Mouse (Mus musculus): ENCODE measurements at regions not wholly inside any gene's neighbourhood (a gene's known extent, or its start where the extent isn't known, plus 50 kb on each side); places are given as distances from the start of the nearest gene placed in this dataset.

DNA sequence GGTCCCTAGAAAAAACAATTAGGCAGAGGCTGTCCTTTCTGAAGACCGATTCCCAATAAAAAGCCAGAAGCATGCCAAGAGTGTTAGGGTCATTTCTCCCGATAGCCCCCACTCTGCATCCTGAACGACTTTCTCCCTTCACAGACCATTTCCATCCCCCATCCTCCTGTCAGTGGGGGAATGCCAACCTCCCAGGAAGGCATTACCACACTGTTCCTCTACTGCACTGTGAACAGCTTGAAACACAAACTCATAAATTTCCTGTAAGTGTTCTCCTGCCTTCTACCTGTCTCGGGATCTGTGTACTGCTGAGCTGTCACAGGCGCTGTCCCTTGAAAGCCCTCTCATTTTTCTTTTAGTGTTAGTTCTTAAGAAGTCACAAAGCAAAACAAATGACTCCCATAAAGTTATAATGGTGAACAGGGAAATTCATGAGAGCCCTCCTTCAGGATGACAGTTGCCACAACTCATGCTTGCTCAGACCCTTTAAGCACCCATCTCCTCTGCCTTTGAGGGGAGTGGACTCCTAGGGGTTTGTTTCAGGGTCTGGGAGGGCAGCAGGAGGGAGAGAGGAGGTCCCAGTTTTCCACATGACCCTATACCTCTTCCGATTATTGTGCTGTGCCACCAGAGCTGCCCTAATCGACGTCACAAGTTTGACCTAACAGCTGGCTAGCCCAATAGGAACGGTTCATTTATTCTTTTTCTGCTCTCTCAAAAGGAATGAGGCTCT lies 139.9 kb downstream of the Rchy1 start:
- no peak overlapping the region for H3K4me2 ChIP-seq
- H3K27me3 ChIP-seq (replicated peaks) = no peaks in the 10 kb centered on the region
- H3K27ac ChIP-seq = no peak overlapping the region
- WGBS = 48% methylated on average over 9 of the region's 9 CpGs
- no peaks in the 10 kb centered on the region for H3K36me3 ChIP-seq
- no peak overlapping the region for H3K4me3 ChIP-seq (replicated peaks)
- ATAC-seq (ENCODE audit: insufficient read depth, low FRiP score, low read depth) = no peak
- H3K9me3 ChIP-seq = no peaks in the 10 kb centered on the region
- H3K9ac ChIP-seq = no peak overlapping the region
- no peaks in the 10 kb centered on the region for H3K4me1 ChIP-seq

DNA sequence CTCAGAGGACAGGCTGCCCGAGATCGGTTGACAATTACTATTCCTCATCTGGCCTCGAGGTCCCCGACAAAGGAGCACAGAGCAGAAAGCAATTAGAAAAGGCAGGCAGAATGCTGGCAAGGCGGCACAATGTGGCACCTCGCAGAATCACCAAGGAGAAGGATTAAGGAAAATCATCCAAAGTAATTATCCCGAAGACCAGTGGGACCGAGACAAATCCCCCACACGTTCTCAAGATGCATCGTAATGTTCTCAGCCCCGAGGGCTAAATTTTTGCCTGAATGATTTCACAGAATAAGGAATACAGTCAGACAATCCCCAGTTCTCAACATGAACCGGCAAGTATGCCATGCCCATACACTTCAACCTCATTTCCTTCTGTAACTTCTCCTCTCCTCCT lies 144.1 kb downstream of the Rchy1 start:
- WGBS = 79% methylated on average over 12 of the region's 12 CpGs

DNA sequence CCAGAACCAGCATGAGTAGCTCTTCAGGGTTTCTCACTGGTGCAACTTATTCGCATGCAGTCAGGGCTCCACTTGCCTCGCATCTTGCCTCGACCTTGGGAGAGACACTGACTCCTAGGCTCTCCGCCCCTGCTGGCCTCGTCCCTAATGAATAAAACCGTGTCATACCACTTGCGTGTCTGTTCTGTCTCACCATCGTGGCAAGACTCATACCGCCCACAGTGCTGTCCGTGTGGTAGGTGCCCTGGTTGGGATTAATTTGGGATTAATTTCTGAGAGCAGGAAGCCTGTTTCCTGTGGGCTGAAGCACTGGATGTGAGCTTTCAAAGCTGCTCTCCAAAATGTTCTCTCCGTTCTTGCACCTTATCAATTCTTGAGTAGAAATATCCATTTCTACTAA lies 144.7 kb downstream of the Rchy1 start:
- Histone ChIP-seq H3K27me3 (replicated peaks) (no peaks in the 10 kb centered on the region), H3K27ac (no peak overlapping the region), H3K9ac (no peak overlapping the region), H3K36me3 (no peaks in the 10 kb centered on the region), H3K9me3 (no peaks in the 10 kb centered on the region), H3K4me2 (no peak overlapping the region), H3K4me3 (replicated peaks) (no peak overlapping the region), H3K4me1 (no peaks in the 10 kb centered on the region)
- 73% methylated on average over 11 of the region's 11 CpGs for WGBS
- ATAC-seq (ENCODE audit: insufficient read depth, low FRiP score, low read depth) = no peak

More for the DNA sequence above, 144.1 kb downstream of the Rchy1 start:
- Histone ChIP-seq H3K9me3 (no peaks in the 10 kb centered on the region), H3K4me2 (no peak overlapping the region), H3K4me1 (no peaks in the 10 kb centered on the region), H3K4me3 (replicated peaks) (no peak overlapping the region), H3K27ac (no peak overlapping the region), H3K27me3 (replicated peaks) (no peaks in the 10 kb centered on the region), H3K36me3 (no peaks in the 10 kb centered on the region), H3K9ac (no peak overlapping the region)
- ATAC-seq (ENCODE audit: insufficient read depth, low FRiP score, low read depth) = no peak

DNA sequence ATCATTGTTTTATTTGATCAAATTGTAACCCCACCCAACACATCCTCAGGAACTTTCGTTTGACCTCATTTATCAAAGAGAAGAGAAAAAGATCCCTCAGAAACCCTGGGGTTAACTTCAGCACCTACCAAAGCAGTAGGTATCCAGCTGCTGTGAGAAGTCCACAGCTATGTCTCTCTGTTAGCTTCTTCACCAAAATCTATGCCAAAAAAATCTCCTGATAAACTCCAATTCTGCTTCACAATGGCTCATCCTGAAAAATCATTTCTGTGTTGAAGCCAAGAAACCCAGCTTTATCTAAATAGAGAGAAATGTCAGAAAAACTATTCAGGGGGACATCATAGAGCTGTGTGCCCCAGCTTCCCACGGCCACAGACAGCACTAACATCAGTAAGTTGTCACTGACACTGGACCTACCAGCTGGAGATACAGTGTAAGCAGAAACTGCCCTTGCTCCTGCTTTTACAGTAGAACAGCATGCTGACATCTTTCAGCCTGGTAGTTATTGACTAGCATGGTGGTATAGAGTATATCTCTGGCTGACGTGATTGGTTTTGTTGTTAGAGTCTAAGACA lies 146.4 kb downstream of the Rchy1 start:
- Histone ChIP-seq H3K4me1 (no peaks in the 10 kb centered on the region), H3K9ac (no peak overlapping the region), H3K4me3 (replicated peaks) (no peak overlapping the region), H3K27ac (no peak overlapping the region), H3K27me3 (replicated peaks) (no peaks in the 10 kb centered on the region), H3K36me3 (no peaks in the 10 kb centered on the region), H3K9me3 (no peaks in the 10 kb centered on the region), H3K4me2 (no peak overlapping the region)
- 68% methylated on average over 3 of the region's 3 CpGs for WGBS
- no peak for ATAC-seq (ENCODE audit: insufficient read depth, low FRiP score, low read depth)

DNA sequence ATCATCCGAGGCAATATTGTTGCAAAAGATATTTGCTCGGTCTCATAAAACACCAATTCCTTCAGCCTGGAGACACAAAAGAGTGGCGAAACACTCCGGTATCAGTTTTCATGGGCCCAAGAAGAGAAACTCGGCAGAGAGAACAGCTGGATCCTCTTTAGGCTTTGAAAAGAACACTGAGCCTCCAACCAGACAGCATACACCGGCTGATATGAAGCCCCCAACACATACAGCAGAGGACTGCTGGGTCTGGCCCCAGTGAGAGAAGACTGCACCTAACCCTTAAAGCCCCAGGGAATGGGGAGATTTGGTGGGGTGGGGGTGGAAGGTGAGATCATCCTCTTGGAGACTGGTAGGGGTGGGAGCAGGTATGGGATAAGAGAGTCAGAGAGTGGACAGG lies 147.9 kb downstream of the Rchy1 start:
- no peaks in the 10 kb centered on the region for H3K27me3 ChIP-seq (replicated peaks)
- no peak overlapping the region for H3K9ac ChIP-seq
- H3K4me1 ChIP-seq = no peaks in the 10 kb centered on the region
- H3K9me3 ChIP-seq = no peaks in the 10 kb centered on the region
- 71% methylated on average over 6 of the region's 6 CpGs for whole genome bisulfite sequencing
- ATAC-seq (ENCODE audit: insufficient read depth, low FRiP score, low read depth) = no peak
- H3K36me3 ChIP-seq = no peaks in the 10 kb centered on the region
- no peak overlapping the region for H3K27ac ChIP-seq
- H3K4me3 ChIP-seq (replicated peaks) = no peak overlapping the region
- H3K4me2 ChIP-seq = no peak overlapping the region

DNA sequence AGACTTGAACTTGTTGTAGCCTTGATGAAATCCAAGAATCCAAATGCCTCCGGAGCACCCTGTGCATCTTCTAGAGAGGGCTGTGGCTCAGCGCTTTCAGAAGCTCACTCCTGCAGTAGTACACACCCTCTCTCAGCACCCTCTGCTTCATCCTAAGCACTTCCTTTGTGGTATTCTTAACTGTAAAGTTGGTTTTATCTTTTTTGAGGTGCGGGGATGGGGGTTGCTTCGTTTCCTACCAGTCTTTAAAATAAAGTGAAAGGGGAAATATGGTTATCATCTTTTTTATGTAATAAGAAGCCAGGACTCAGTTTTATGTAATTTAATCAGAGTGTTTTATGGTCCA lies 148.5 kb downstream of the Rchy1 start:
- Histone ChIP-seq H3K36me3 (no peaks in the 10 kb centered on the region), H3K27ac (no peak overlapping the region), H3K9ac (no peak overlapping the region), H3K4me2 (no peak overlapping the region), H3K4me1 (no peaks in the 10 kb centered on the region), H3K4me3 (replicated peaks) (no peak overlapping the region), H3K9me3 (no peaks in the 10 kb centered on the region), H3K27me3 (replicated peaks) (no peaks in the 10 kb centered on the region)
- ATAC-seq (ENCODE audit: insufficient read depth, low FRiP score, low read depth) = no peak
- 70% methylated on average over 4 of the region's 4 CpGs for WGBS

DNA sequence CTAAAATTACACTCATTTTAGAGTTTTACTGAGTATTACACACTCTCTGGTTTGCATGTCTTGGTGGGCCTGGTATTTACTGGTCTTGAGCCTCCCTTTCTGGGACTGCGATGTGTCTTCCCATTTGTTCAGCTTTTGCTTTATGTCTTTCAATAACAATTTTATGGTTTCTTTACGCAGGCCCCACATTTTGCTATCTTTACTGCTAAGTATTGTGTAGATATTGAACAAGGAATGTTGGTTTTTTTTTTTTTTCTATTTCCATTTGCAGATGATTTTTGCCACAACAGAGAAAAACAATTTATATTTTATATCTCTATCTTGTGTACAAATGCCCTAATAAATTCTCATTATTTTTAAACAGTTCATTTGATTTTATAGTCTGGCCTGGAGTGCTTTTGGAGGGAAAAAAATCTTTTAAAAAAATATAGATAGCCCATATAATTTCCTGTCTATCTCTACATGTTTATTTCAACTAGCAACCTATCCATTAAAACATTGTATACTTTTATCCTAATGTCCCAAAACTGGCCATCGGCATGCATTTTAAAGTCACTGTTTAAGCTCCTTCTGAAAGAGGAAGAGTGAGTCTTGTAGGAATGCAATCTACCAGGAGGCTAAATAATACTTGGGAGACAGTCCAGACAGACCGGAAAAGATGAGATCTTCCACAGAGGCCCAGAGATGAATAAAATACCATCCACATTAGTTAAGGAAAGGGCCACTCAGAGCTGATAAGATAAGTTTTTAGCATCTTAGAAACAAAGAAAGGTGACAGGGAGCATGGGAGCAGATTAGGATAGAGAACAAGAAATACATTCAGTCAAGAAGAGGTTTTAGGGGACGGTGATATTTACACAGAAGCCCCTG lies 149.1 kb downstream of the Rchy1 start:
- Histone ChIP-seq H3K4me2 (no peak overlapping the region), H3K27ac (no peak overlapping the region), H3K4me3 (replicated peaks) (no peak overlapping the region), H3K9ac (no peak overlapping the region), H3K27me3 (replicated peaks) (no peaks in the 10 kb centered on the region), H3K36me3 (no peaks in the 10 kb centered on the region), H3K9me3 (no peaks in the 10 kb centered on the region), H3K4me1 (no peaks in the 10 kb centered on the region)
- no peak for ATAC-seq (ENCODE audit: insufficient read depth, low FRiP score, low read depth)
- WGBS = 72% methylated on average over 5 of the region's 5 CpGs

DNA sequence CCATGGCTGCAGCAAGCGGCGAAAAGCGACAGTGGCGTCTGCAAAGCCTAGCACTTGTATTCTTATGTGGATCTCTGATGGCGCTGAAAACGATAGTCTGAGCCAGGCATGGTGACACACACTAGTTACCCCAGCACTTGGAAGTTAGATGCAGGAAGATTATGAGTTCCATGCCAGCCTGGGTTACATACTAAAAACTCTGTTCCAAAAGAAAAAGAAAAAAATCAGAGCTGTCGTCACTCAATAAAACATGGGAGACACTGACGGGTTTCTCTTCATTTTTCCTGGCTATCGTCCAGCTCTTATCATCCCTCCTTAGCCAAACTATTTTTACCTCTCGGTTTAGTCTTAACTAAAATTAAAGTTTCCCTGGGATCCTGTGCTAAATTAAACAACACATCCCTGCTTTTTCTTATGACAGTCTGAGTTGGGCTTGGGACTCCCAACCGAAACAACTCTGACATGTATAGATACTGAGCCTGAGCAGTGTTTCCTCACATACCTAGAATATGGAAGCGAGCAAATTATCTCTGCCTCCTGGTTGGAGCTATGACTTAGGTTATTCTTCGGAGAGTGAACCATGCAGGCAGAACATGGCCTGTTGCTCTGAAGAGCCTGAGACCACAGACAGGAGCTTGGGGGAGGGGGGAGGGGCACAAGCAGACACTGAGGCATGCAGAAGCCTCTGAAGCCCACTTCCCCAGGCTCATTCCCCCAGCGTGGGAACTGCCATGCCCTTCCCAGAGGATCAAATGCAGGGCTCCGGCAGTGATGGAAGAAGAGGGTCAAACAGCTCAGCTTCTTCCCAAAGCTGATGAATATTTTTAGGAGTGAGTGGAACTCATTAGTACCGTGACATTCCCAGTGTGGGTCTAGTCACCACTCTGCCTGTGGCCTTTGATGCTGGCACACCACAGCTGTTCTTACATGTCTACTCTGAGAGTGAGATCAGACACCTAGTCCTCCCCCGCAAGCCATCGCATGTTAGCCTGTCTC lies 155.5 kb downstream of the Rchy1 start:
- 70% methylated on average over 18 of the region's 18 CpGs for WGBS
- H3K9ac ChIP-seq = no peak overlapping the region
- H3K27ac ChIP-seq = no peak overlapping the region
- no peak for ATAC-seq (ENCODE audit: insufficient read depth, low FRiP score, low read depth)
- no peaks in the 10 kb centered on the region for H3K9me3 ChIP-seq
- H3K4me1 ChIP-seq = no peaks in the 10 kb centered on the region; the same call in 1 of the 2 replicates
- no peaks in the 10 kb centered on the region for H3K36me3 ChIP-seq
- H3K4me3 ChIP-seq (replicated peaks) = no peak overlapping the region
- no peak overlapping the region for H3K4me2 ChIP-seq
- no peaks in the 10 kb centered on the region for H3K27me3 ChIP-seq (replicated peaks)

DNA sequence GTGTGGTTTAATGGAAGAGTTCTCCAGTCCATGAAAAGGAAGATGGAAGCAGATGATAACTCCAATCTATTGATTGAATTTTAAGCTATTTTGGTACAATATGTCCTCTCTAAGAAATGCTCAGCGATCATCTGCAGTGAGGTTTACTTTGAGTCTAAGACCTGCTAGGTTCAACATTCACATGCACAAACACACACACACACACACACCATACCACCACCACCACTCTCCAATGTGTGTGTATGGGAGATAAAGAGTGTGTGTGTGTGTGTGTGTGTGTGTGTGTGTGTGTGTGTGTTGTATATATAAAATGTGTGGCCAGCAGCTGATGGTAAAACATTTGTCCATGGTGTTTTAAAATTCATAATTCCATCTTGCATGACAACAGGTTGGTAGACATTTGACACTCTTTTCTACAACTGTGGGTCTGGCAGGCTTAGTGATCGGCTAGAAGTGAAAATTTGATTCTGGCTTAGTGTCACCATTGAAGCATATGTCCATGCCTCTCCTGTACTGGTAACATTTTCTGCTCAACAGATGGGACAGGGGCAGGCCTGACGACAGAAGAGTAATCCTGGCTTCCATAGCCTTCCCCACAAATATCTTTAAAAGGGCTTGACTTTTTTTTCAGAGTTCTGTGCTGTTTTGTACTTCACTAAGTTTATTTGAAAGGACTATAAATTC lies 161.4 kb downstream of the Rchy1 start:
- Histone ChIP-seq H3K36me3 (no peaks in the 10 kb centered on the region), H3K4me2 (no peak overlapping the region), H3K27me3 (replicated peaks) (no peaks in the 10 kb centered on the region), H3K4me1 (no peaks in the 10 kb centered on the region), H3K9ac (no peak overlapping the region), H3K4me3 (replicated peaks) (no peak overlapping the region), H3K27ac (no peak overlapping the region), H3K9me3 (no peaks in the 10 kb centered on the region)
- WGBS = 86% methylated on average over 3 of the region's 3 CpGs
- no peak for ATAC-seq (ENCODE audit: insufficient read depth, low FRiP score, low read depth)

DNA sequence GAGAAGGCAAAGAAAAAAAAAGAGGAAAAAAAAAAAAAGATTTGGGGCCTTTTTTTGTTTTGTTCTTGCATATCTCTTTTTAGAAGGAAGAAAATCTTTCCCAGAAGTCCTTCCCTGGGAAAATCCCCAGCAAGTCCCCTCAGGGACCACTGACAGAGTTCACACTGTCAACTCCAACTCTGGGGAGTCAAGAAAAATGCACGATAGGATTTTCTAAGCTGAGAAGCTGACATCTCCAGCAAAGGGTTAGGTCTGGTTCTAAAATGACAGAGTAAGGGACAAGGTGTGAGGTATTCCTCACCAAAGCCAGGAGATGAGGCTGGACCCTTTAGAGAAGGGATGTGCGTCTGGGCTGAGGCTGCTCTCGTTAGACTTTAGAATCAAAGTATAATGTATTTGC lies 165.5 kb downstream of the Rchy1 start:
- H3K9me3 ChIP-seq = no peaks in the 10 kb centered on the region
- no peak overlapping the region for H3K27ac ChIP-seq
- WGBS = 78% methylated on average over 3 of the region's 3 CpGs
- no peak overlapping the region for H3K4me3 ChIP-seq (replicated peaks)
- ATAC-seq (ENCODE audit: insufficient read depth, low FRiP score, low read depth) = no peak
- no peaks in the 10 kb centered on the region for H3K4me1 ChIP-seq
- no peak overlapping the region for H3K4me2 ChIP-seq
- no peaks in the 10 kb centered on the region for H3K27me3 ChIP-seq (replicated peaks)
- H3K9ac ChIP-seq = no peak overlapping the region
- no peaks in the 10 kb centered on the region for H3K36me3 ChIP-seq

DNA sequence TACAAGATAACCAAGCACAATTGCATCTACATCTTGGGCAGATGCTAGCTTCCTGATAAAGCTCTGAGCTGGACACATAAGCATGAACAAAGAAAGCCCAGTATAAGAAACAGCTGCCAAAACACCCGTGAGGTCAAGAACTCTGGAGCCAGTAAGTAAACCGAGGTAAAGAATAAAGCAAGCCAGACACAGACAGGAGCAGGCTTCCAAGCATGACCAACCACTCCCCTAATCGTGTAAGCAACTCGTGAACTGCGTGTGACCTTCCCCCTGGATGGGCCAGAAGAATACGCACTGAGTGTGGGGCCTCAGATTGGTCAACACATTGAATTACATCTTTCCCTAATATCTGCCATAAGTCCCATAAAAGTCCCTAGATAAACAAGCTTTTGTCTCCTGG lies 170.1 kb downstream of the Rchy1 start:
- Histone ChIP-seq H3K27ac (no peak overlapping the region), H3K4me2 (no peak overlapping the region), H3K36me3 (no peaks in the 10 kb centered on the region), H3K9me3 (no peaks in the 10 kb centered on the region), H3K27me3 (replicated peaks) (no peaks in the 10 kb centered on the region), H3K4me3 (replicated peaks) (no peak overlapping the region), H3K4me1 (no peaks in the 10 kb centered on the region), H3K9ac (no peak overlapping the region)
- 45% methylated on average over 6 of the region's 6 CpGs for WGBS
- ATAC-seq (ENCODE audit: insufficient read depth, low FRiP score, low read depth) = no peak

All from stomach, embryonic 15.5 days (tissue).